Mouse (Mus musculus) hindbrain, postnatal 0 days (tissue): ENCODE results near the gene H2-DMb1. TPM values are rescaled to one million over a fixed set of nuclear protein-coding genes. Genes with fewer than 3 reads are reported as not detected.

Experiments used
- ATAC-seq: fragments of 200-750 bp; cut with Nextera tagmentation; 2 replicates; pipeline ENCODE4 v1.8.0; 2017; ENCODE audit warnings: mild to moderate bottlenecking, moderate TSS enrichment, moderate library complexity
- DNase-seq: peaks from one replicate; pipeline ENCODE4 v3.0.0-alpha.2; 2015; ENCODE audit warnings: low spot score
- H3K27ac ChIP-seq: fragments of 300-500 bp; sonication (generic); 2 replicates; pipeline ENCODE4 v1.5.1; 2014; ENCODE audit warnings: mild to moderate bottlenecking
- H3K27me3 ChIP-seq: fragments of 300-500 bp; sonication (generic); 2 replicates; pipeline ENCODE4 v1.6.1; 2014; ENCODE audit warnings: low read length, mixed read lengths; ENCODE audit not compliant: insufficient read depth
- H3K36me3 ChIP-seq: fragments of 300-500 bp; sonication (generic); 2 replicates; pipeline ENCODE4 v1.6.1; 2014; ENCODE audit warnings: low read length, mixed read lengths; ENCODE audit not compliant: insufficient read depth
- H3K4me1 ChIP-seq: fragments of 300-500 bp; sonication (generic); 2 replicates; pipeline ENCODE4 v1.6.1; 2014; ENCODE audit warnings: antibody characterized with exemption, low read length, mixed read lengths; ENCODE audit not compliant: insufficient read depth
- H3K4me2 ChIP-seq: fragments of 300-500 bp; sonication (generic); 2 replicates; pipeline ENCODE4 v1.6.1; 2014; ENCODE audit warnings: low read depth, mild to moderate bottlenecking, low read length, moderate library complexity, mixed read lengths
- H3K4me3 ChIP-seq: fragments of 300-500 bp; sonication (generic); 2 replicates; pipeline ENCODE4 v1.5.1; 2014; ENCODE audit warnings: low read length
- H3K9ac ChIP-seq: fragments of 300-500 bp; sonication (generic); replicated peaks from 2 replicates; pipeline ENCODE4 v1.6.1; 2014; ENCODE audit warnings: mild to moderate bottlenecking, low read length, moderate library complexity, mixed read lengths
- H3K9me3 ChIP-seq: fragments of 300-500 bp; sonication (generic); 2 replicates; pipeline ENCODE4 v1.6.1; 2016; ENCODE audit warnings: low read length, mixed read lengths
- CTCF ChIP-seq: IDR thresholded peaks from 2 replicates; pipeline ENCODE4 v1.5.1; 2016; ENCODE audit warnings: antibody characterized with exemption, control low read depth, low read depth
- WGBS: fragments of 180-500 bp; shearing (Covaris S2); extraction: QIAGEN DNeasy Blood & Tissue Kit; methylation state at CpG from one replicate; pipeline ENCODE4 v1.1.7; 2014; 5-methylcytosine and 5-hydroxymethylcytosine counted together
- polyA plus RNA-seq: library from polyadenylated mRNA; unstranded; fragments of >200 nt; fragmentation: Nextera tagmentation; extraction: Ambion mirVana; gene quantifications from 2 replicates; pipeline ENCODE4 v1.2.1, GENCODE M21; 2015
- total RNA-seq: library from RNA; depleted of rRNA; stranded (reverse); fragments of >200 nt; gene quantifications from 2 replicates; pipeline ENCODE4 v1.2.3, GENCODE M21; 2014

H2-DMb1 gene
- total and polyA plus RNA-seq, 2 experiments from 2014 or later = 1.8 to 3.0 TPM

GRCm38 (mm10) chr17:34179019-34179418 is 26.1 kb downstream of the H2-DMb1 start:
- no peak overlapping the region for H3K4me3 ChIP-seq
- no peaks in the 10 kb centered on the region for H3K27me3 ChIP-seq
- no peak overlapping the region for H3K27ac ChIP-seq
- TF ChIP-seq CTCF = no peak
- 69% methylated on average over 6 of the region's 6 CpGs for WGBS
- H3K36me3 ChIP-seq = no peaks in the 10 kb centered on the region
- ATAC-seq = no peak
- DNase-seq = no peak
- 0 out of 2 replicates have a peak, but pooled peaks cover 2% of the 10 kb centered on the region for H3K9me3 ChIP-seq
- no peak overlapping the region for H3K9ac ChIP-seq
- H3K4me1 ChIP-seq = no peaks in the 10 kb centered on the region
- no peak overlapping the region for H3K4me2 ChIP-seq

GRCm38 (mm10) chr17:34179913-34180859 is 27.3 kb downstream of the H2-DMb1 start:
- DNase-seq (no peak), ATAC-seq (no peak)
- H3K9me3 ChIP-seq = 0 out of 2 replicates have a peak, but pooled peaks cover 2% of the 10 kb centered on the region
- H3K36me3 ChIP-seq = no peaks in the 10 kb centered on the region
- whole genome bisulfite sequencing = 70% methylated on average over 13 of the region's 13 CpGs
- TF ChIP-seq CTCF = no peak
- no peak overlapping the region for H3K4me2 ChIP-seq
- H3K27me3 ChIP-seq = no peaks in the 10 kb centered on the region
- no peak overlapping the region for H3K27ac ChIP-seq
- H3K4me3 ChIP-seq = no peak overlapping the region
- no peak overlapping the region for H3K9ac ChIP-seq
- H3K4me1 ChIP-seq = no peaks in the 10 kb centered on the region

- Histone ChIP-seq H3K36me3 (no peaks in the 10 kb centered on the region), H3K9me3 (no peaks in the 10 kb centered on the region), H3K4me2 (no peak overlapping the region), H3K27me3 (peaks cover 12% of the 10 kb centered on the region; the same call in 1 of the 2 replicates), H3K4me1 (no peaks in the 10 kb centered on the region), H3K27ac (no peak overlapping the region), H3K9ac (no peak overlapping the region), H3K4me3 (no peak overlapping the region)
- ATAC-seq (no peak), DNase-seq (no peak)
- WGBS = 78% methylated on average over 15 of the region's 15 CpGs
- no peak for TF ChIP-seq CTCF
Observed at GRCm38 (mm10) chr17:34183564-34184219, 30.8 kb downstream of the H2-DMb1 start.

- DNase-seq (no peak), ATAC-seq (no peak)
- H3K4me3 ChIP-seq = no peak overlapping the region
- no peak overlapping the region for H3K4me2 ChIP-seq
- H3K27me3 ChIP-seq = peaks cover 18% of the 10 kb centered on the region
- WGBS = 88% methylated on average over 9 of the region's 9 CpGs
- no peaks in the 10 kb centered on the region for H3K36me3 ChIP-seq
- H3K27ac ChIP-seq = no peak overlapping the region
- no peak for TF ChIP-seq CTCF
- H3K9ac ChIP-seq = no peak overlapping the region
- no peaks in the 10 kb centered on the region for H3K9me3 ChIP-seq
- no peaks in the 10 kb centered on the region for H3K4me1 ChIP-seq
Observed at GRCm38 (mm10) chr17:34185526-34185925, 32.7 kb downstream of the H2-DMb1 start.

- no peaks in the 10 kb centered on the region for H3K4me1 ChIP-seq
- ATAC-seq (peak; percentile 50; the same call in 1 of the 2 replicates), DNase-seq (peak; percentile 17)
- no peaks in the 10 kb centered on the region for H3K36me3 ChIP-seq
- 3% methylated on average over 14 of the region's 14 CpGs for WGBS
- peak overlapping the region; percentile 53 for H3K4me3 ChIP-seq
- TF ChIP-seq CTCF = no peak
- peak overlapping the region; percentile 37; the same call in 1 of the 2 replicates for H3K9ac ChIP-seq
- no peaks in the 10 kb centered on the region for H3K9me3 ChIP-seq
- H3K4me2 ChIP-seq = peak overlapping the region; percentile 91
- H3K27me3 ChIP-seq = peaks cover 20% of the 10 kb centered on the region
- H3K27ac ChIP-seq = peak overlapping the region; percentile 41; the same call in 1 of the 2 replicates
Observed at GRCm38 (mm10) chr17:34186885-34187260, 34.0 kb downstream of the H2-DMb1 start.

GRCm38 (mm10) chr17:34187261-34187916 is 34.5 kb downstream of the H2-DMb1 start, which contains the start of the genes Tap1 and Psmb9:
Gene Tap1, plus strand, starts transcription at chr17:34187553.
Gene Psmb9, minus strand, starts transcription at chr17:34187764.
- H3K27me3 ChIP-seq = peaks cover 26% of the 10 kb centered on the region

More at GRCm38 (mm10) chr17:34187261-34187916, 34.5 kb downstream of the H2-DMb1 start, which contains the start of the genes Tap1 and Psmb9:
- Histone ChIP-seq H3K9me3 (no peaks in the 10 kb centered on the region), H3K9ac (peak within 1 kb of the TSS; percentile 62), H3K4me3 (peak within 1 kb of the TSS; percentile 53), H3K27ac (peak within 1 kb of the TSS; percentile 41; the same call in 1 of the 2 replicates), H3K36me3 (no peaks in the 10 kb centered on the region), H3K4me1 (no peaks in the 10 kb centered on the region), H3K4me2 (peak within 1 kb of the TSS; percentile 91)
- under 1% methylated on average over 46 of the region's 46 CpGs for WGBS
- TF ChIP-seq CTCF = no peak
- ATAC-seq (peak; percentile 97), DNase-seq (peak; percentile 97)
